Mouse (Mus musculus) liver, embryonic 14.5 days (tissue): ENCODE results near the gene Gpr171. TPM values are rescaled to one million over a fixed set of nuclear protein-coding genes. Genes with fewer than 3 reads are reported as not detected.
A peak's percentile ranks its signal among the peaks of the same experiment; 100 is the strongest.
"Not testable (repeated sequence)": the region's sequence is repeated elsewhere in the genome, so short reads cannot be mapped to it uniquely, and the experiment has no call there.

ENCODE experiments used
- ATAC-seq: fragments of 200-750 bp; cut with Nextera tagmentation; 2 replicates; pipeline ENCODE4 v1.8.0; 2017; ENCODE audit warnings: moderate number of reproducible peaks, mild to moderate bottlenecking, moderate library complexity; ENCODE audit not compliant: insufficient read depth
- DNase-seq, 3 experiments: peaks; one replicate each; pipeline ENCODE4 v3.0.0-alpha.2; 2012 to 2013; ENCODE audit warnings: low read depth in 3 of 3, low spot score in 3 of 3
- H3K27ac ChIP-seq: fragments of 300-500 bp; sonication (generic); 2 replicates; pipeline ENCODE4 v1.5.1; 2014; ENCODE audit warnings: moderate library complexity, mild to moderate bottlenecking, control low read depth, inconsistent platforms
- H3K27me3 ChIP-seq: fragments of 300-500 bp; sonication (generic); 2 replicates; pipeline ENCODE4 v1.6.1; 2014; ENCODE audit warnings: mild to moderate bottlenecking, low read length, moderate library complexity; ENCODE audit not compliant: control insufficient read depth, insufficient read depth
- H3K36me3 ChIP-seq: fragments of 300-500 bp; sonication (generic); replicated peaks from 2 replicates; pipeline ENCODE4 v1.6.1; 2014; ENCODE audit warnings: low read depth; ENCODE audit not compliant: control insufficient read depth, insufficient read depth
- H3K4me1 ChIP-seq, 2 experiments: fragments of 200-500 bp in 1 of 2; fragments of 300-500 bp in 1 of 2; sonication (generic) in 1 of 2; replicated peaks; 2 replicates each; pipeline ENCODE4 v1.6.1; 2012 to 2014; ENCODE audit warnings: antibody characterized with exemption in 1 of 2, inconsistent platforms in 1 of 2, low read length in 1 of 2; ENCODE audit not compliant: control insufficient read depth in 2 of 2, insufficient read depth in 2 of 2
- H3K4me2 ChIP-seq: fragments of 300-500 bp; sonication (generic); 2 replicates; pipeline ENCODE4 v1.6.1; 2014; ENCODE audit warnings: low read depth, mild to moderate bottlenecking, control low read depth, moderate library complexity
- H3K4me3 ChIP-seq, 2 experiments: fragments of 200-500 bp in 1 of 2; fragments of 300-500 bp in 1 of 2; sonication (generic) in 1 of 2; 2 replicates each; pipeline ENCODE4 v1.5.1; 2012 to 2014; ENCODE audit warnings: low read depth in 2 of 2, low read length in 2 of 2, mild to moderate bottlenecking in 2 of 2, control low read depth in 1 of 2, inconsistent platforms in 1 of 2, moderate library complexity in 1 of 2; ENCODE audit not compliant: insufficient read depth in 1 of 2
- H3K9ac ChIP-seq: fragments of 300-500 bp; sonication (generic); replicated peaks from 2 replicates; pipeline ENCODE4 v1.6.1; 2014; ENCODE audit warnings: mild to moderate bottlenecking, control low read depth, moderate library complexity
- H3K9me3 ChIP-seq: fragments of 300-500 bp; sonication (generic); 2 replicates; pipeline ENCODE4 v1.6.1; 2016; ENCODE audit warnings: low read length, mixed read lengths; ENCODE audit not compliant: control insufficient read depth
- CTCF ChIP-seq: IDR thresholded peaks from 2 replicates; pipeline ENCODE4 v1.5.1; 2016; ENCODE audit warnings: antibody characterized with exemption, low read depth, control low read depth
- EP300 ChIP-seq: IDR thresholded peaks from 2 replicates; pipeline ENCODE4 v1.6.1; 2016; ENCODE audit warnings: antibody characterized with exemption, low read depth
- WGBS: fragments of 180-500 bp; shearing (Covaris S2); extraction: QIAGEN DNeasy Blood & Tissue Kit; methylation state at CpG from one replicate; pipeline ENCODE4 v1.1.7; 2014; ENCODE audit not compliant: insufficient replicate concordance; 5-methylcytosine and 5-hydroxymethylcytosine counted together
- polyA plus RNA-seq, 2 experiments: library from polyadenylated mRNA; depleted of rRNA in 1 of 2; stranded (reverse) in 1 of 2; unstranded in 1 of 2; fragments of >200 nt; fragmentation: Nextera tagmentation in 1 of 2; extraction: Ambion mirVana in 1 of 2; gene quantifications; 2 replicates each; pipeline versions ENCODE4 v1.2.1 to v1.2.3; 2012 to 2014

Gene Gpr171
- polyA plus RNA-seq, 2 experiments, result 0.32 to 1.0 TPM

DNA sequence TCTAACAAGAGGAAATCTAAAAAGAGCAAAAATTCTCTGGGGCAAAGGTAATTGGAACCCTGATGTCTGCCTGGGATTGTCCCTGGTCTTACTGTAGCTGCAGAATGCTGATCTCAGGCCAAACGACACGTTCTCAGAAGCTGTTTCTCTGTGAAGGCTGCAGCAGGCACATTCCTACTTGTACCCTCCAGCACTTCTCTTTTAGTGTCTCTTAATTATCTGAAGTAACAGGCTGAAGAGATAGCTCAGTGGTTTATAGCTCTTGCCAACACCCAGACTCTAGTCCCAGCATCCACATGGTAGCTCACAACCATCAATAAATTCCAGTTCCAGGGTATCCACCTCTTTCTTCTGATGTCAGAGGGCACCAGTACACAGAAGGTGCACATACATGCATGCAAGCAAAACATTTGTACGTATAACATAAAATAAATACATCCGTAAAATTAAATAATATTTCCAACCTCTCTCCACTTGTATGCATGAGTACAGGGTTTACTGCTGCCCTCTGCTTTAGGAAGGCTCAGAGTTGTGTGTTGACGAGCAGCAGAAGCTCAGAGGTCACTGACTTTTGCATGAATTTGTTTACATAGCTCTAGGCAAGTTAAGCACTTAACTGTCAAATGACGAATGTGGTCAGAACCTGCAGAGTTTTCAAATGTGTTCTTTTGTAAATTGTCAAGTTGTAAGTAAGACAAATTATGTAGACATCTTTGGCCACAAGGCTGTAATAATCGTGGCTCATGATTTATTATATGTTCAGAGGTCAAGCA, 24.3 kb upstream of the Gpr171 start:
- H3K9ac ChIP-seq, result no peak overlapping the region
- DNase-seq, result no peak
- peaks cover 6 to 31% of the 10 kb centered on the region in 2 experiments for H3K4me1 ChIP-seq
- peak; percentile 30; the same call in 1 of the 2 replicates for ATAC-seq
- no peak overlapping the region for H3K27ac ChIP-seq
- H3K4me3 ChIP-seq, result no peak overlapping the region
- 32% methylated on average over 7 of the region's 7 CpGs for WGBS
- H3K9me3 ChIP-seq, result no peaks in the 10 kb centered on the region
- H3K4me2 ChIP-seq, result no peak overlapping the region; the same call in 1 of the 2 replicates
- H3K36me3 ChIP-seq, result no peaks in the 10 kb centered on the region
- TF ChIP-seq CTCF, result no peak
- TF ChIP-seq EP300, result no peak
- no peaks in the 10 kb centered on the region for H3K27me3 ChIP-seq

DNA sequence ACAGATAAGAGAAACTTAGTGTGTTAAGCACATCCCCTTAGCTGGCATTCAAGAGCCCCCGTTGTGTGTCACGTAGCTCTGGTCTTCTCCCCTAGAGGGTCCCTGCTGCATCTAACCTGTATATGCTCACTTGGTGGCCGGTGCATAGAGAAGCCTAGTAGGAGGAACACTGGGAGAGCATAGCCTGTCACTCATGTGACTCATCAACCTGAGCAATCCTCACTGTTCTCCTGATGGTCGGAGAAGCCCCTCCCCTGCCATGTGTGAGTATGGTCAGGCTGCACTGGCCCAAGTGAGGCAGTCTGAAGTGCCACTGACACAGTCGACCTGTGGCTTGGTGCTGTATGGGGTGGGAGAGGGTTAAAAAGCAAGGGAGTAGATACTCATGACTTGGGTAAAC, 23.4 kb upstream of the Gpr171 start:
- no peaks in the 10 kb centered on the region for H3K27me3 ChIP-seq
- no peak overlapping the region for H3K4me3 ChIP-seq
- H3K4me1 ChIP-seq, result peaks cover 6 to 27% of the 10 kb centered on the region in 2 experiments
- DNase-seq (no peak), ATAC-seq (no peak)
- H3K27ac ChIP-seq, result no peak overlapping the region
- H3K9ac ChIP-seq, result no peak overlapping the region
- WGBS, result 36% methylated on average over 5 of the region's 5 CpGs
- no peaks in the 10 kb centered on the region for H3K36me3 ChIP-seq
- no peak for TF ChIP-seq CTCF
- TF ChIP-seq EP300, result no peak
- H3K9me3 ChIP-seq, result no peaks in the 10 kb centered on the region
- H3K4me2 ChIP-seq, result no peak overlapping the region

DNA sequence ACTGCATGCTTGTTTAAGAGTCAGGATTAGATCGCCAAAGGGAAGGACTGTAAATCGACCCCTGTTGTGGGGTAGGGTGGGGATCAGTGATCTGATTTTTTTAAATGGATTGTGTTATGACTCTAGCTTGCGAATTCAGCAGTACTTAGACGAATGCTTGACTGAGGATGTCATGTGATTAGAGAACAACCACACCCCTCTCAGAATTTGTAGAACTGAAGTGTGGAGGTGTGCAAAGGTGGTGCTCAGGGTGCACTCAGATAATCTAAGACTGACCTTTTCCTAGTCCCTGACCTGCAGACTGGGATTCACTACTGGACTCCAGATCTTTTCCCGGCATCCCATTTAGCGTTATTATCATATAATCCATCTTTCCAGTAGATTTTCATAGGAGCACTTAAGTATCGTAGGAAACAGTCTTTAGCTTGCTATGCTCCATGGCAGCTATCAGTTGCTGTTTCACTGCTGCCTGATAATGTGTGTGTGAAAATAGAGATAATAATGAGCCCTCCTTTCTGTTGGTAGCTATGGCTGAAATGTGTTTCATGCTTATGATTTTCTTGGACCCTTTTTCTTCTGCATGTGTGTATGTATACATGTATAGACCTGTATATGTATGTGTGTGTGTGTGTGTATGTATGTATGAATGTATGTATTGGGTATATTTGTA, 20.3 kb upstream of the Gpr171 start:
- Histone ChIP-seq H3K4me1 (peaks cover 6 to 24% of the 10 kb centered on the region in 2 experiments), H3K4me2 (no peak overlapping the region)

DNA sequence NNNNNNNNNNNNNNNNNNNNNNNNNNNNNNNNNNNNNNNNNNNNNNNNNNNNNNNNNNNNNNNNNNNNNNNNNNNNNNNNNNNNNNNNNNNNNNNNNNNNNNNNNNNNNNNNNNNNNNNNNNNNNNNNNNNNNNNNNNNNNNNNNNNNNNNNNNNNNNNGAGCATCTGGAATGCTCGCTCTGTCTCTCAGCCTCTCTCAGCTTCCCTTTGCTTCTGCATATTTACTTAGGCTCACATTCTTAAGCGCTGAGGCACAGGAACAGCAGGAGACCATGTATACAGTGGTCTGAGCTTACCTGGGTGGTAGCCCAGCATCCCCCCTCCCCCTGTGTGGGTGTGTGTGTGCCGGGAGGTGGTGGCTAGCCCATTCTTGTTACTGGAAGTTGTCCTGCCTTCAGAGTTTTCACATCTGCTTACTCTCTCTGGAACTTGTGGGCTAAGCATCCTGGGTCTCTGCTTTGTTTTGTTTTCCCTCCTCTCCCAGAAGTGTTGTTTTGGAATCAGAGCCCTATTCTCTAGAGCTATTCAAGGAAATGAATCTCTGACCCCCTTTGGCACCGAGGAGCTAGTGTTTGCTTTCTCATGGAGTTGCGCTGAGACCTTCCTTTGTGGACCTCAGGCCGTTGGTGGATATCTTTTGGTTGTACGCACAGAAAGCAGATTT, 19.6 kb upstream of the Gpr171 start:
- Histone ChIP-seq H3K4me1 (peaks cover 6 to 24% of the 10 kb centered on the region in 2 experiments), H3K9ac (no peak overlapping the region), H3K9me3 (no peaks in the 10 kb centered on the region), H3K4me3 (no peak overlapping the region), H3K27ac (no peak overlapping the region), H3K27me3 (no peaks in the 10 kb centered on the region), H3K36me3 (no peaks in the 10 kb centered on the region), H3K4me2 (no peak overlapping the region)
- WGBS, result 59% methylated on average over 7 of the region's 7 CpGs
- DNase-seq, result no peak
- TF ChIP-seq CTCF (no peak), EP300 (no peak)
- ATAC-seq, result no peak

More for the DNA sequence above, 20.3 kb upstream of the Gpr171 start:
- H3K4me3 ChIP-seq, result no peak overlapping the region
- H3K27me3 ChIP-seq, result no peaks in the 10 kb centered on the region
- ATAC-seq (no peak), DNase-seq (no peak)
- TF ChIP-seq EP300, result no peak; the same call in 1 of the 2 replicates
- TF ChIP-seq CTCF, result no peak
- H3K9me3 ChIP-seq, result no peaks in the 10 kb centered on the region
- no peak overlapping the region for H3K9ac ChIP-seq
- no peaks in the 10 kb centered on the region for H3K36me3 ChIP-seq
- H3K27ac ChIP-seq, result no peak overlapping the region
- WGBS, result 39% methylated on average over 7 of the region's 7 CpGs

DNA sequence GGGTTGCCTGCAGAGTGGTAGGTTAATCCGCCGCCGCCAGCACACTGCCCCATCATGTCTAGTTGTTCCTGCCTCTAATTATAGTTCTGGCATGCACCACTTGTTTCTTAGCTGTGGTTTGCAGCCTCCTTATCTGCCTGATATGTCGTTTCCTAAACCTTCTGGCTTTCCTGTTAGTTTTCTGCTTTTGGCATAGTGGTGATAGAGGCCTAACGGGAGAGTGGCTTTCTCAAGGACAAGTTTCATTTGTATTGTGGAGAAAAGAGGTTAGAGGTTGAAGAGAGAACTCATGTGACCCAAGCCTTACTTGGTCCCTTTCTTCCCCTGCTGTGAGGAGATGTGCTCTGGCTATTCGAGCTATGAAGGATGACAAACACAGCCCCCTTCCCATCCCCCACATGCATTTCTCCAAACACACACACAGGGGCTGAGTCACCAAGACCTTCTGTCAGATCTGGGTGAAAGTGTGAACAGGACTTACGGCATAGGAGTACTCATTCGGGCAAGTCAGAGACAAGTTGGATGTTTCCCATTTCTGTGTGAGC, 12.4 kb upstream of the Gpr171 start:
- Histone ChIP-seq H3K27ac (no peak overlapping the region), H3K4me1 (peaks cover 0 to 10% of the 10 kb centered on the region in 2 experiments; a peak in 2 of 4 replicates), H3K4me3 (no peak overlapping the region), H3K36me3 (no peaks in the 10 kb centered on the region), H3K9ac (no peak overlapping the region), H3K4me2 (no peak overlapping the region), H3K27me3 (no peaks in the 10 kb centered on the region), H3K9me3 (no peaks in the 10 kb centered on the region)
- TF ChIP-seq CTCF (no peak), EP300 (peak; percentile 52; the same call in 1 of the 2 replicates)
- DNase-seq, result peak in 1 of 3 experiments; percentile 37
- ATAC-seq, result peak; percentile 76
- 9% methylated on average over 8 of the region's 8 CpGs for WGBS

DNA sequence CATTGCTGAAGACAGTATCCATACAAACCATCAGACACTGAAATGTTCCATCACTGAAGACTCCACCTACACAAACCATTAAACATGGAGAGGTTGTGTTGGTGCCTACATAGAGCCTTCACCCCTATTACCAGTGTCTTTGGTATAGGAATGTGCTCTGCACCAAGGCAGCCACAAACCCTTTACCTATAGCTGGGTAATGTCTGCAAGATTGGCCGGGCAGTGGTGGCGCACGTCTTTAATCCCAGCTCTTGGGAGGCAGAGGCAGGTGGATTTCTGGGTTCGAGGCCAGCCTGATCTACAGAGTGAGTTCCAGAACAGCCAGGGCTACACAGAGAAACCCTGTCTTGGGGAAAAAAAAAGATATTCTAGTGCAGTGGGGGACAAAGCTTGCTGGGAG, 11.7 kb upstream of the Gpr171 start:
- H3K9me3 ChIP-seq, H3K9ac ChIP-seq, H3K4me1 ChIP-seq, H3K27ac ChIP-seq, DNase-seq, H3K4me2 ChIP-seq, H3K36me3 ChIP-seq, ATAC-seq, H3K4me3 ChIP-seq, H3K27me3 ChIP-seq: not testable (repeated sequence)
- 76% methylated on average over 4 of the region's 4 CpGs for WGBS
